Comparison of ENCODE assay signal across 8 mouse cellular contexts in genomic region chrX:7679405-7680056, GRCm38 (mm10). TPM values are rescaled to one million over a fixed set of nuclear protein-coding genes. Genes with fewer than 3 reads are reported as not detected.
DNase-seq lines count a peak whose midpoint lies in the region; ATAC-seq lines count a peak whose summit lies in the region.

No protein-coding gene starts in this region.

- peak; percentile 91 for DNase-seq in T-cell, adult 2 months (ENCODE audit: low spot score)
- peak; percentile 88 to 89 for DNase-seq in cerebellum, postnatal 36 days
- peak; percentile 80 to 89 for DNase-seq in frontal cortex, postnatal 36 days (ENCODE audit: low spot score in 2 of 2)
- DNase-seq in left cerebral cortex, adult 11 months (ENCODE audit: low spot score), result peak; percentile 76
- peak; percentile 95 for DNase-seq in lung, postnatal 36 days
- peak; percentile 93 for DNase-seq in retina, embryonic 14.5 days (ENCODE audit: low spot score)
- DNase-seq in thymus, postnatal 36 days, result peak; percentile 86 to 88

- H3K27ac ChIP-seq in hindbrain, embryonic 15.5 days (replicated peaks), result no peak overlapping the region

- 20% methylated on average over 27 of the region's 27 CpGs for WGBS in hindbrain, embryonic 15.5 days

- no peaks in the 10 kb centered on the region for H3K4me1 ChIP-seq in hindbrain, embryonic 15.5 days (replicated peaks)

- no peaks in the 10 kb centered on the region for H3K9me3 ChIP-seq in hindbrain, embryonic 15.5 days

- peak overlapping the region; percentile 29 for H3K4me3 ChIP-seq in hindbrain, embryonic 15.5 days

- peak overlapping the region; percentile 57 for H3K4me2 ChIP-seq in hindbrain, embryonic 15.5 days

- no peak overlapping the region for H3K9ac ChIP-seq in hindbrain, embryonic 15.5 days

- no peaks in the 10 kb centered on the region for H3K36me3 ChIP-seq in hindbrain, embryonic 15.5 days

- peak; percentile 88 for ATAC-seq in hindbrain, embryonic 15.5 days (ENCODE audit: low FRiP score, low read depth)

- no peaks in the 10 kb centered on the region for H3K27me3 ChIP-seq in hindbrain, embryonic 15.5 days

RNA-seq across cellular contexts. Expression of gene Magix, which starts 1.5 kb away (rescaled TPM):
- polyA plus RNA-seq in hindbrain, embryonic 15.5 days (2015; fragmentation: Nextera tagmentation; extraction: Ambion mirVana), result 0.08 and 0.10 TPM in 2 replicates

RNA-seq across cellular contexts. Expression of gene Plp2, which starts 8.3 kb away (rescaled TPM):
- 20.5 and 22.9 TPM in 2 replicates for polyA plus RNA-seq in hindbrain, embryonic 15.5 days (2015; fragmentation: Nextera tagmentation; extraction: Ambion mirVana)

RNA-seq across cellular contexts. Expression of gene Gpkow, which starts 17.4 kb away (rescaled TPM):
- polyA plus RNA-seq in hindbrain, embryonic 15.5 days (2015; fragmentation: Nextera tagmentation; extraction: Ambion mirVana), result 43.0 and 46.8 TPM in 2 replicates

RNA-seq across cellular contexts. Expression of gene Prickle3, which starts 22.5 kb away (rescaled TPM):
- polyA plus RNA-seq in hindbrain, embryonic 15.5 days (2015; fragmentation: Nextera tagmentation; extraction: Ambion mirVana), result 1.6 and 2.0 TPM in 2 replicates

RNA-seq across cellular contexts. Expression of gene Wdr45, which starts 34.6 kb away (rescaled TPM):
- polyA plus RNA-seq in hindbrain, embryonic 15.5 days (2015; fragmentation: Nextera tagmentation; extraction: Ambion mirVana), result 30.9 and 32.1 TPM in 2 replicates
